Mouse (Mus musculus): ENCODE data around the gene Zfp113. TPM values are rescaled to one million over a fixed set of nuclear protein-coding genes. Genes with fewer than 3 reads are reported as not detected.
A peak's percentile ranks its signal among the peaks of the same experiment; 100 is the strongest.

The Zfp113 gene
- polyA plus RNA-seq, 1 experiment from 2014 or later = 11.4 TPM

GRCm38 (mm10) chr5:138090737-138091136 is 64.8 kb downstream of the Zfp113 start:
- no peak overlapping the region for H3K4me2 ChIP-seq (replicated peaks; ENCODE audit: low read depth, low read length)
- no peak overlapping the region for H3K4me3 ChIP-seq (ENCODE audit: low read depth, low read length)
- H3K36me3 ChIP-seq (ENCODE audit: insufficient read depth, low read length) = peaks cover 18% of the 10 kb centered on the region
- no peak for DNase-seq (ENCODE audit: low spot score)
- no peaks in the 10 kb centered on the region for H3K9me3 ChIP-seq (ENCODE audit: low read length)
- WGBS = 95% methylated on average over 5 of the region's 5 CpGs
- H3K27ac ChIP-seq (ENCODE audit: low read length) = no peak overlapping the region
- H3K27me3 ChIP-seq (replicated peaks; ENCODE audit: insufficient read depth, low read length) = no peaks in the 10 kb centered on the region
- TF ChIP-seq CTCF (IDR thresholded peaks at IDR 0.05) = no peak
- TF ChIP-seq EP300 (IDR thresholded peaks at IDR 0.05) = no peak
- ATAC-seq = no peak
- H3K9ac ChIP-seq (replicated peaks; ENCODE audit: low read depth) = no peak overlapping the region
- peaks cover 11% of the 10 kb centered on the region; the same call in 1 of the 2 replicates for H3K4me1 ChIP-seq (ENCODE audit: insufficient read depth, low read depth, low read length)

GRCm38 (mm10) chr5:138090271-138090670 is 65.3 kb downstream of the Zfp113 start:
- ATAC-seq (no peak), DNase-seq (ENCODE audit: low spot score) (peak; percentile 42)
- no peak overlapping the region for H3K4me3 ChIP-seq (ENCODE audit: low read depth, low read length)
- no peak overlapping the region for H3K27ac ChIP-seq (ENCODE audit: low read length)
- 68% methylated on average over 3 of the region's 3 CpGs for WGBS
- no peaks in the 10 kb centered on the region for H3K9me3 ChIP-seq (ENCODE audit: low read length)
- H3K36me3 ChIP-seq (ENCODE audit: insufficient read depth, low read length) = peaks cover 18% of the 10 kb centered on the region
- H3K4me1 ChIP-seq (ENCODE audit: insufficient read depth, low read depth, low read length) = peaks cover 11% of the 10 kb centered on the region; the same call in 1 of the 2 replicates
- H3K9ac ChIP-seq (replicated peaks; ENCODE audit: low read depth) = no peak overlapping the region
- H3K27me3 ChIP-seq (replicated peaks; ENCODE audit: insufficient read depth, low read length) = no peaks in the 10 kb centered on the region
- TF ChIP-seq EP300 (IDR thresholded peaks at IDR 0.05) = no peak
- peak; percentile 68 for TF ChIP-seq CTCF (IDR thresholded peaks at IDR 0.05)
- H3K4me2 ChIP-seq (replicated peaks; ENCODE audit: low read depth, low read length) = no peak overlapping the region

MicroRNAs within 50 kb of the gene (microRNA counts, 519-probe panel; counts per million panel counts)
- microRNA mmu-miR-106b (5,446 counts per million, percentile 70 among the panel's probes with 10 or more counts), microRNA mmu-miR-25 (6,410 counts per million, percentile 86 among the panel's probes with 10 or more counts), microRNA mmu-miR-93 (5,255 counts per million, percentile 63 among the panel's probes with 10 or more counts)

Small RNAs within 50 kb of the gene (microRNA-seq; reads per million reads assigned to microRNA genes)
- gene Mir106b = 4,584 reads per million, percentile 89 among the genes with 10 or more reads in this experiment
- 655 reads per million, percentile 71 among the genes with 10 or more reads in this experiment for gene Mir25
- gene Mir93 = 3,728 reads per million, percentile 88 among the genes with 10 or more reads in this experiment

Other genes starting within 250 kb of the Zfp113 start
- gene Cyp3a13, start 234.1 kb downstream of the Zfp113 start, polyA plus RNA-seq (2015; fragmentation: Nextera tagmentation; extraction: Ambion mirVana) = 2.1 and 2.6 TPM in 2 replicates
- gene Gjc3, start 192.6 kb downstream of the Zfp113 start, polyA plus RNA-seq (2015; fragmentation: Nextera tagmentation; extraction: Ambion mirVana) = not detected in 2 replicates
- 0.20 and 0.82 TPM in 2 replicates for gene Azgp1, start 174.2 kb downstream of the Zfp113 start, polyA plus RNA-seq (2015; fragmentation: Nextera tagmentation; extraction: Ambion mirVana)
- gene Smok3a, start 134.5 kb downstream of the Zfp113 start, polyA plus RNA-seq (2015; fragmentation: Nextera tagmentation; extraction: Ambion mirVana) = not detected in 2 replicates
- gene Smok3b, start 134.3 kb downstream of the Zfp113 start, polyA plus RNA-seq (2015; fragmentation: Nextera tagmentation; extraction: Ambion mirVana) = not detected in 2 replicates
- gene Smok3c, start 102.5 kb downstream of the Zfp113 start, polyA plus RNA-seq (2015; fragmentation: Nextera tagmentation; extraction: Ambion mirVana) = not detected in 2 replicates
- 8.1 and 8.2 TPM in 2 replicates for gene Zkscan1, start 70.7 kb downstream of the Zfp113 start, polyA plus RNA-seq (2015; fragmentation: Nextera tagmentation; extraction: Ambion mirVana)
- 32.1 and 35.1 TPM in 2 replicates for gene Zscan21, start 38.8 kb downstream of the Zfp113 start, polyA plus RNA-seq (2015; fragmentation: Nextera tagmentation; extraction: Ambion mirVana)
- gene Cops6, start 5.3 kb upstream of the Zfp113 start, polyA plus RNA-seq (2015; fragmentation: Nextera tagmentation; extraction: Ambion mirVana) = 173 TPM in 2 replicates
- 10.9 and 11.1 TPM in 2 replicates for gene Ap4m1, start 16.3 kb upstream of the Zfp113 start, polyA plus RNA-seq (2015; fragmentation: Nextera tagmentation; extraction: Ambion mirVana)
- gene Mcm7, start 16.7 kb upstream of the Zfp113 start, polyA plus RNA-seq (2015; fragmentation: Nextera tagmentation; extraction: Ambion mirVana) = 36.2 and 37.5 TPM in 2 replicates
- 37.5 and 41.1 TPM in 2 replicates for gene Taf6, start 31.7 kb upstream of the Zfp113 start, polyA plus RNA-seq (2015; fragmentation: Nextera tagmentation; extraction: Ambion mirVana)
- gene Cnpy4, start 31.7 kb upstream of the Zfp113 start, polyA plus RNA-seq (2015; fragmentation: Nextera tagmentation; extraction: Ambion mirVana) = 24.2 and 26.3 TPM in 2 replicates
- gene Mblac1, start 38.6 kb upstream of the Zfp113 start, polyA plus RNA-seq (2015; fragmentation: Nextera tagmentation; extraction: Ambion mirVana) = 6.3 and 6.7 TPM in 2 replicates
- 0.05 and 0.11 TPM in 2 replicates for gene Nxpe5, start 70.2 kb upstream of the Zfp113 start, polyA plus RNA-seq (2015; fragmentation: Nextera tagmentation; extraction: Ambion mirVana)
- 73.5 and 75.6 TPM in 2 replicates for gene Lamtor4, start 99.7 kb upstream of the Zfp113 start, polyA plus RNA-seq (2015; fragmentation: Nextera tagmentation; extraction: Ambion mirVana)
- 2.9 and 3.2 TPM in 2 replicates for gene BC037034, start 108.3 kb upstream of the Zfp113 start, polyA plus RNA-seq (2015; fragmentation: Nextera tagmentation; extraction: Ambion mirVana)
- 0.84 and 1.2 TPM in 2 replicates for gene Gal3st4, start 117.1 kb upstream of the Zfp113 start, polyA plus RNA-seq (2015; fragmentation: Nextera tagmentation; extraction: Ambion mirVana)
- 0.02 and 0.11 TPM in 2 replicates for gene Gm43720, start 124.2 kb upstream of the Zfp113 start, polyA plus RNA-seq (2015; fragmentation: Nextera tagmentation; extraction: Ambion mirVana)
- gene Gpc2, start 124.3 kb upstream of the Zfp113 start, polyA plus RNA-seq (2015; fragmentation: Nextera tagmentation; extraction: Ambion mirVana) = 2.0 and 2.7 TPM in 2 replicates
- gene Stag3, start 124.5 kb upstream of the Zfp113 start, polyA plus RNA-seq (2015; fragmentation: Nextera tagmentation; extraction: Ambion mirVana) = 0.20 and 0.37 TPM in 2 replicates
- 0.17 TPM in 1 of 2 replicates, not detected in the other for gene Pvrig, start 186.2 kb upstream of the Zfp113 start, polyA plus RNA-seq (2015; fragmentation: Nextera tagmentation; extraction: Ambion mirVana)